Mouse (Mus musculus) embryo, embryonic 11 days (tissue): ENCODE measurements at regions not wholly inside any gene's neighbourhood (a gene's known extent, or its start where the extent isn't known, plus 50 kb on each side); places are given as distances from the start of the nearest gene placed in this dataset.
A peak's percentile ranks its signal among the peaks of the same experiment; 100 is the strongest.

Source experiments
- DNase-seq: peaks from one replicate; pipeline ENCODE4 v3.0.0-alpha.2; 2015

GRCm38 (mm10) chr19:50766171-50766570, 87.7 kb upstream of the Sorcs1 start:
- DNase-seq: peak; percentile 17
